Mouse (Mus musculus) heart, embryonic 15.5 days (tissue): ENCODE results near the gene Gm1043. TPM values are rescaled to one million over a fixed set of nuclear protein-coding genes. Genes with fewer than 3 reads are reported as not detected.
A peak's percentile ranks its signal among the peaks of the same experiment; 100 is the strongest.

Experiments used
- ATAC-seq: fragments of 200-750 bp; cut with Nextera tagmentation; replicated peaks from 2 replicates; pipeline ENCODE4 v1.8.0; 2017; ENCODE audit warnings: low read depth, moderate TSS enrichment; ENCODE audit not compliant: insufficient number of reproducible peaks, insufficient read depth, low FRiP score
- H3K27ac ChIP-seq: fragments of 300-500 bp; sonication (generic); 2 replicates; pipeline ENCODE4 v1.5.1; 2015; ENCODE audit warnings: mild to moderate bottlenecking, inconsistent platforms
- H3K27me3 ChIP-seq: fragments of 300-500 bp; sonication (generic); 2 replicates; pipeline ENCODE4 v1.6.1; 2015; ENCODE audit warnings: inconsistent platforms
- H3K36me3 ChIP-seq: fragments of 300-500 bp; sonication (generic); 2 replicates; pipeline ENCODE4 v1.6.1; 2015; ENCODE audit warnings: mild to moderate bottlenecking, inconsistent platforms
- H3K4me1 ChIP-seq: fragments of 300-500 bp; sonication (generic); replicated peaks from 2 replicates; pipeline ENCODE4 v1.6.1; 2015; ENCODE audit warnings: inconsistent platforms
- H3K4me2 ChIP-seq: fragments of 300-500 bp; sonication (generic); 2 replicates; pipeline ENCODE4 v1.6.1; 2015; ENCODE audit warnings: inconsistent platforms, mild to moderate bottlenecking, moderate library complexity
- H3K4me3 ChIP-seq: fragments of 300-500 bp; sonication (generic); 2 replicates; pipeline ENCODE4 v1.5.1; 2015; ENCODE audit warnings: mild to moderate bottlenecking, inconsistent platforms
- H3K9ac ChIP-seq: fragments of 300-500 bp; sonication (generic); 2 replicates; pipeline ENCODE4 v1.6.1; 2015; ENCODE audit warnings: mild to moderate bottlenecking, inconsistent platforms
- H3K9me3 ChIP-seq: fragments of 300-500 bp; sonication (generic); replicated peaks from 2 replicates; pipeline ENCODE4 v1.6.1; 2016; ENCODE audit warnings: inconsistent platforms
- WGBS: fragments of 180-500 bp; shearing (Covaris S2); methylation state at CpG from one replicate; pipeline ENCODE4 v1.1.7; 2015; ENCODE audit warnings: mixed read lengths; 5-methylcytosine and 5-hydroxymethylcytosine counted together
- polyA plus RNA-seq: library from polyadenylated mRNA; unstranded; fragments of >200 nt; fragmentation: Nextera tagmentation; extraction: Ambion mirVana; gene quantifications from 2 replicates; pipeline ENCODE4 v1.2.1, GENCODE M21; 2015

The Gm1043 gene
- polyA plus RNA-seq, 1 experiment from 2014 or later, result not detected

GRCm38 (mm10) chr5:37091171-37091628, 6.0 kb downstream of the Gm1043 start:
- Histone ChIP-seq H3K36me3 (no peaks in the 10 kb centered on the region), H3K4me3 (peak overlapping the region; percentile 35), H3K9ac (no peak overlapping the region), H3K27ac (no peak overlapping the region), H3K9me3 (no peaks in the 10 kb centered on the region), H3K4me1 (peaks cover 8% of the 10 kb centered on the region), H3K4me2 (peak overlapping the region; percentile 57), H3K27me3 (peaks cover 61% of the 10 kb centered on the region)
- 3% methylated on average over 47 of the region's 47 CpGs for WGBS
- ATAC-seq, result no peak

GRCm38 (mm10) chr5:37094941-37095340, 9.8 kb downstream of the Gm1043 start:
- no peak overlapping the region for H3K27ac ChIP-seq
- peaks cover 8% of the 10 kb centered on the region for H3K4me1 ChIP-seq
- H3K9ac ChIP-seq, result no peak overlapping the region
- no peak for ATAC-seq
- no peak overlapping the region for H3K4me3 ChIP-seq
- H3K9me3 ChIP-seq, result no peaks in the 10 kb centered on the region
- 79% methylated on average over 5 of the region's 5 CpGs for WGBS
- H3K36me3 ChIP-seq, result no peaks in the 10 kb centered on the region
- H3K27me3 ChIP-seq, result peaks cover 56% of the 10 kb centered on the region
- H3K4me2 ChIP-seq, result no peak overlapping the region

GRCm38 (mm10) chr5:37097591-37097990, 12.4 kb downstream of the Gm1043 start:
- Histone ChIP-seq H3K9me3 (no peaks in the 10 kb centered on the region), H3K36me3 (no peaks in the 10 kb centered on the region), H3K27me3 (peaks cover 39% of the 10 kb centered on the region), H3K4me1 (no peaks in the 10 kb centered on the region), H3K4me3 (no peak overlapping the region), H3K9ac (no peak overlapping the region), H3K27ac (no peak overlapping the region), H3K4me2 (no peak overlapping the region)
- WGBS, result 42% methylated on average over 6 of the region's 6 CpGs
- ATAC-seq, result no peak

- H3K4me1 ChIP-seq, result no peaks in the 10 kb centered on the region
- WGBS, result 41% methylated on average over 5 of the region's 5 CpGs
Observed at GRCm38 (mm10) chr5:37100813-37101212, 15.6 kb downstream of the Gm1043 start.

GRCm38 (mm10) chr5:37101631-37102030, 16.5 kb downstream of the Gm1043 start:
- H3K4me3 ChIP-seq, result no peak overlapping the region
- H3K27ac ChIP-seq, result no peak overlapping the region
- no peak for ATAC-seq
- H3K4me2 ChIP-seq, result no peak overlapping the region
- no peaks in the 10 kb centered on the region for H3K4me1 ChIP-seq
- no peaks in the 10 kb centered on the region for H3K36me3 ChIP-seq
- H3K9me3 ChIP-seq, result no peaks in the 10 kb centered on the region
- no peak overlapping the region for H3K9ac ChIP-seq
- peaks cover 22% of the 10 kb centered on the region for H3K27me3 ChIP-seq
- 67% methylated on average over 15 of the region's 15 CpGs for WGBS

More at GRCm38 (mm10) chr5:37100813-37101212, 15.6 kb downstream of the Gm1043 start:
- no peak overlapping the region for H3K4me3 ChIP-seq
- no peaks in the 10 kb centered on the region for H3K36me3 ChIP-seq
- H3K4me2 ChIP-seq, result no peak overlapping the region
- H3K27me3 ChIP-seq, result peaks cover 22% of the 10 kb centered on the region
- ATAC-seq, result no peak
- no peak overlapping the region for H3K9ac ChIP-seq
- no peaks in the 10 kb centered on the region for H3K9me3 ChIP-seq
- H3K27ac ChIP-seq, result no peak overlapping the region

GRCm38 (mm10) chr5:37102056-37102455, 16.9 kb downstream of the Gm1043 start:
- H3K36me3 ChIP-seq, result no peaks in the 10 kb centered on the region
- H3K4me2 ChIP-seq, result no peak overlapping the region
- no peak overlapping the region for H3K27ac ChIP-seq
- peaks cover 22% of the 10 kb centered on the region for H3K27me3 ChIP-seq
- H3K4me3 ChIP-seq, result no peak overlapping the region
- no peaks in the 10 kb centered on the region for H3K4me1 ChIP-seq
- WGBS, result 34% methylated on average over 6 of the region's 6 CpGs
- no peak for ATAC-seq
- no peak overlapping the region for H3K9ac ChIP-seq
- no peaks in the 10 kb centered on the region for H3K9me3 ChIP-seq

- Histone ChIP-seq H3K36me3 (no peaks in the 10 kb centered on the region), H3K4me1 (no peaks in the 10 kb centered on the region), H3K9ac (no peak overlapping the region), H3K4me3 (no peak overlapping the region), H3K9me3 (no peaks in the 10 kb centered on the region), H3K27me3 (peaks cover 2% of the 10 kb centered on the region), H3K4me2 (no peak overlapping the region), H3K27ac (no peak overlapping the region)
- no peak for ATAC-seq
- 69% methylated on average over 23 of the region's 23 CpGs for WGBS
Observed at GRCm38 (mm10) chr5:37105531-37106456, 20.6 kb downstream of the Gm1043 start.

- H3K9ac ChIP-seq, result no peak overlapping the region
- no peak overlapping the region for H3K4me3 ChIP-seq
- no peak for ATAC-seq
- no peaks in the 10 kb centered on the region for H3K4me1 ChIP-seq
- no peaks in the 10 kb centered on the region for H3K36me3 ChIP-seq
- no peak overlapping the region for H3K4me2 ChIP-seq
- no peak overlapping the region for H3K27ac ChIP-seq
- H3K27me3 ChIP-seq, result peaks cover 9% of the 10 kb centered on the region; the same call in 1 of the 2 replicates
- H3K9me3 ChIP-seq, result no peaks in the 10 kb centered on the region
- 69% methylated on average over 5 of the region's 5 CpGs for WGBS
Observed at GRCm38 (mm10) chr5:37107111-37107510, 21.9 kb downstream of the Gm1043 start.

- no peak overlapping the region for H3K9ac ChIP-seq
- no peaks in the 10 kb centered on the region for H3K4me1 ChIP-seq
- H3K9me3 ChIP-seq, result no peaks in the 10 kb centered on the region
- no peaks in the 10 kb centered on the region for H3K36me3 ChIP-seq
- H3K27ac ChIP-seq, result no peak overlapping the region
- no peak overlapping the region for H3K4me2 ChIP-seq
- H3K27me3 ChIP-seq, result peaks cover 10% of the 10 kb centered on the region; the same call in 1 of the 2 replicates
- 73% methylated on average over 6 of the region's 6 CpGs for WGBS
- no peak overlapping the region for H3K4me3 ChIP-seq
- ATAC-seq, result no peak
Observed at GRCm38 (mm10) chr5:37107611-37108010, 22.4 kb downstream of the Gm1043 start.

GRCm38 (mm10) chr5:37109280-37109849, 24.2 kb downstream of the Gm1043 start:
- H3K27ac ChIP-seq, result no peak overlapping the region
- H3K4me3 ChIP-seq, result no peak overlapping the region
- 27% methylated on average over 6 of the region's 6 CpGs for WGBS
- H3K36me3 ChIP-seq, result no peaks in the 10 kb centered on the region
- no peak overlapping the region for H3K9ac ChIP-seq
- H3K4me1 ChIP-seq, result no peaks in the 10 kb centered on the region
- no peak for ATAC-seq
- H3K27me3 ChIP-seq, result peaks cover 10% of the 10 kb centered on the region; the same call in 1 of the 2 replicates
- H3K4me2 ChIP-seq, result no peak overlapping the region
- H3K9me3 ChIP-seq, result no peaks in the 10 kb centered on the region

GRCm38 (mm10) chr5:37112389-37112788, 27.2 kb downstream of the Gm1043 start:
- no peak overlapping the region for H3K27ac ChIP-seq
- H3K9ac ChIP-seq, result no peak overlapping the region
- WGBS, result 52% methylated on average over 7 of the region's 7 CpGs
- no peaks in the 10 kb centered on the region for H3K36me3 ChIP-seq
- ATAC-seq, result no peak
- no peaks in the 10 kb centered on the region for H3K9me3 ChIP-seq
- H3K27me3 ChIP-seq, result peaks cover 10% of the 10 kb centered on the region; the same call in 1 of the 2 replicates
- H3K4me2 ChIP-seq, result no peak overlapping the region
- no peak overlapping the region for H3K4me3 ChIP-seq
- no peaks in the 10 kb centered on the region for H3K4me1 ChIP-seq
